8 mouse cellular contexts compared by ENCODE assay signal in the genomic region with DNA sequence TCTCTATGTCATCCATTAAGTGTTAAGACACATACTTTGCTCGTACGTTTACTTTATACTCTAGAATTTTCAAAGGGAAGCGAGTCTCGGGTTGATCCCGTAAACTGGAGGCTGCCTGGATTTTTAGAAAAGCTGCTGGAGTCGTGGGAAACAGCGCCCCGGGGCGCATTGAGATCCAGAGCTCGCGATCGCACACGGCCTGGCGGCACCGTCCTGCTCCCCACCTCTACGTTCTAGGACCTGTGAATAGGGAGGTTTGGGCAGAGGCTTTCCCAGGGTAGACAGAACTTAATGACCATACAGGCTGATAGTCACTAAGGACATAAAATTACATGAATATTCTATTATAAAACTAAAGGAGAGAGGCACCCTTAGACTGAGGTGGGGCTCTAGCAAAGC. TPM values are rescaled to one million over a fixed set of nuclear protein-coding genes. Genes with fewer than 3 reads are reported as not detected.
A peak's percentile ranks its signal among the peaks of the same experiment; 100 is the strongest.
DNase-seq lines count a peak whose midpoint lies in the region; ATAC-seq and TF ChIP-seq lines count a peak whose summit lies in the region.

No protein-coding gene starts in this region.

- no peak for ATAC-seq in embryonic facial prominence, embryonic 12.5 days (ENCODE audit: insufficient number of reproducible peaks, insufficient read depth, low FRiP score, low TSS enrichment)
- ATAC-seq in intestine, embryonic 16.5 days = peak; percentile 14
- peak; percentile 16; the same call in 1 of the 2 replicates for ATAC-seq in neural tube, embryonic 14.5 days (ENCODE audit: low read depth)
- ATAC-seq in monocyte, adult 5-6 weeks (replicated peaks; ENCODE audit: insufficient number of reproducible peaks, low FRiP score, low TSS enrichment, poor library complexity, severe bottlenecking) = no peak

- peak overlapping the region; percentile 90 for H3K27ac ChIP-seq in liver, adult 2 months (replicated peaks; ENCODE audit: insufficient read depth, low read depth, low read length)
- H3K27ac ChIP-seq in embryonic facial prominence, embryonic 12.5 days = peak overlapping the region; percentile 99
- peak overlapping the region; percentile 99 for H3K27ac ChIP-seq in intestine, embryonic 16.5 days (ENCODE audit: low read length)
- peak overlapping the region; percentile 100 for H3K27ac ChIP-seq in neural tube, embryonic 14.5 days (ENCODE audit: low read depth, low read length)

- TF ChIP-seq POLR2A in liver, adult 2 months (IDR thresholded peaks at IDR 0.05; ENCODE audit: extremely low read depth, insufficient read depth, low read length) = no peak

- no peak for TF ChIP-seq CTCF in liver, adult 2 months (IDR thresholded peaks at IDR 0.05; ENCODE audit: low read depth, low read length)

- peaks cover 2% of the 10 kb centered on the region; the same call in 1 of the 2 replicates for H3K36me3 ChIP-seq in liver, adult 2 months (ENCODE audit: control insufficient read depth, insufficient read depth, low read length)
- H3K36me3 ChIP-seq in embryonic facial prominence, embryonic 12.5 days = peaks cover 7% of the 10 kb centered on the region; the same call in 1 of the 2 replicates
- H3K36me3 ChIP-seq in intestine, embryonic 16.5 days (ENCODE audit: control insufficient read depth, insufficient read depth, low read length) = no peaks in the 10 kb centered on the region
- no peaks in the 10 kb centered on the region for H3K36me3 ChIP-seq in neural tube, embryonic 14.5 days (ENCODE audit: control insufficient read depth, insufficient read depth, low read length)

- H3K4me1 ChIP-seq in liver, adult 2 months (ENCODE audit: control insufficient read depth, insufficient read depth, low read length) = peaks cover 10% of the 10 kb centered on the region
- H3K4me1 ChIP-seq in embryonic facial prominence, embryonic 12.5 days = peaks cover 34% of the 10 kb centered on the region
- H3K4me1 ChIP-seq in intestine, embryonic 16.5 days (ENCODE audit: control insufficient read depth, insufficient read depth, low read length) = peaks cover 43% of the 10 kb centered on the region
- peaks cover 27% of the 10 kb centered on the region for H3K4me1 ChIP-seq in neural tube, embryonic 14.5 days (ENCODE audit: control insufficient read depth, insufficient read depth, low read length)

- H3K27me3 ChIP-seq in liver, adult 2 months (ENCODE audit: control insufficient read depth, insufficient read depth, low read length) = no peaks in the 10 kb centered on the region
- H3K27me3 ChIP-seq in embryonic facial prominence, embryonic 12.5 days = no peaks in the 10 kb centered on the region
- no peaks in the 10 kb centered on the region for H3K27me3 ChIP-seq in intestine, embryonic 16.5 days (replicated peaks; ENCODE audit: control insufficient read depth, insufficient read depth, low read length)
- H3K27me3 ChIP-seq in neural tube, embryonic 14.5 days (ENCODE audit: control insufficient read depth, insufficient read depth, low read length) = peaks cover 4% of the 10 kb centered on the region; the same call in 1 of the 2 replicates

- H3K4me2 ChIP-seq in embryonic facial prominence, embryonic 12.5 days (replicated peaks) = peak overlapping the region; percentile 76
- H3K4me2 ChIP-seq in intestine, embryonic 16.5 days (ENCODE audit: low read depth, low read length) = peak overlapping the region; percentile 97
- peak overlapping the region; percentile 100 for H3K4me2 ChIP-seq in neural tube, embryonic 14.5 days (ENCODE audit: low read depth, low read length)

- H3K4me3 ChIP-seq in liver, adult 2 months (ENCODE audit: insufficient read depth, low read depth, low read length) = peak overlapping the region; percentile 49
- peak overlapping the region; percentile 100 for H3K4me3 ChIP-seq in embryonic facial prominence, embryonic 12.5 days
- peak overlapping the region; percentile 40 for H3K4me3 ChIP-seq in intestine, embryonic 16.5 days (ENCODE audit: low read length)
- H3K4me3 ChIP-seq in neural tube, embryonic 14.5 days (ENCODE audit: low read depth, low read length) = peak overlapping the region; percentile 98

- peak overlapping the region; percentile 77 for H3K9ac ChIP-seq in liver, adult 2 months (ENCODE audit: low read depth, low read length)
- H3K9ac ChIP-seq in embryonic facial prominence, embryonic 12.5 days = peak overlapping the region; percentile 69
- H3K9ac ChIP-seq in intestine, embryonic 16.5 days (ENCODE audit: low read depth, low read length) = peak overlapping the region; percentile 81
- peak overlapping the region; percentile 95 for H3K9ac ChIP-seq in neural tube, embryonic 14.5 days (replicated peaks; ENCODE audit: low read depth, low read length)

- no peaks in the 10 kb centered on the region for H3K9me3 ChIP-seq in embryonic facial prominence, embryonic 12.5 days
- H3K9me3 ChIP-seq in intestine, embryonic 16.5 days (ENCODE audit: control insufficient read depth, low read length) = no peaks in the 10 kb centered on the region
- H3K9me3 ChIP-seq in neural tube, embryonic 14.5 days (ENCODE audit: control insufficient read depth, low read length) = no peaks in the 10 kb centered on the region

- no peak for DNase-seq in liver, adult 2 months (ENCODE audit: extremely low read depth, low read depth, low spot score)
- no peak for DNase-seq in liver
- no peak for DNase-seq in adrenal gland, adult 2 months
- DNase-seq in embryo, embryonic 10 days (ENCODE audit: low spot score) = no peak

- under 1% methylated on average over 16 of the region's 16 CpGs for WGBS in liver, adult 2 months
- under 1% methylated on average over 16 of the region's 16 CpGs for WGBS in embryonic facial prominence, embryonic 12.5 days
- 1% methylated on average over 16 of the region's 16 CpGs for WGBS in intestine, embryonic 16.5 days
- WGBS in neural tube, embryonic 14.5 days = under 1% methylated on average over 16 of the region's 16 CpGs

- peaks cover 8% of the 10 kb centered on the region; the same call in 1 of the 2 replicates for H3K79me2 ChIP-seq in liver, adult 2 months (ENCODE audit: control insufficient read depth, insufficient read depth, low read length)

RNA-seq across cellular contexts. Expression of gene Scyl1, which starts 32.7 kb away (rescaled TPM):
- total RNA-seq in liver, adult 2 months (2014; rRNA removed) = 28.9 and 35.9 TPM in 2 replicates
- polyA plus RNA-seq in liver, adult 2 months (2012; rRNA removed) = 40.9 and 46.6 TPM in 2 replicates
- polyA plus RNA-seq in embryonic facial prominence, embryonic 12.5 days (2016; fragmentation: Nextera tagmentation; extraction: Ambion mirVana) = 78.8 and 80.0 TPM in 2 replicates
- polyA plus RNA-seq in intestine, embryonic 16.5 days (2015; fragmentation: Nextera tagmentation; extraction: Ambion mirVana) = 58.9 and 64.3 TPM in 2 replicates
- 78.5 and 78.6 TPM in 2 replicates for polyA plus RNA-seq in neural tube, embryonic 14.5 days (2014; fragmentation: Nextera tagmentation; extraction: Ambion mirVana)
- total RNA-seq in monocyte, adult 5-6 weeks (2017) = 37.3 to 55.9 TPM (median 44.9 TPM) in 3 replicates
- 100 to 1,000 TPM; 106 to 109 TPM for total RNA-seq in adrenal gland, adult 2 months (2021)
- 119 and 125 TPM in 2 replicates for polyA plus RNA-seq in adrenal gland, adult 2 months (2012; rRNA removed)

Comparison
In these comparisons a context has a peak if more than half of its experiments do, and no peak if none do; other contexts are left out.
1. H3K4me3 ChIP-seq: peak in every context shown above with its lines; median percentile 100 in embryonic facial prominence, embryonic 12.5 days; 98 in neural tube, embryonic 14.5 days; 49 in liver, adult 2 months; 40 in intestine, embryonic 16.5 days.
2. ATAC-seq: peak in intestine, embryonic 16.5 days (single experiment) and neural tube, embryonic 14.5 days (single experiment); none in embryonic facial prominence, embryonic 12.5 days (single experiment) and monocyte, adult 5-6 weeks (single experiment).
3. Peak in every context shown above with its lines, with median percentiles within 50 percentile points of each other: H3K27ac ChIP-seq, H3K9ac ChIP-seq and H3K4me2 ChIP-seq.